Mouse (Mus musculus): Measurements from ENCODE around the gene Ugt1a9. TPM values are rescaled to one million over a fixed set of nuclear protein-coding genes. Genes with fewer than 3 reads are reported as not detected.

The Ugt1a9 gene
- total RNA-seq, 1 experiment = not detected

GRCm38 (mm10) chr1:88230981-88231802 lies 160.6 kb downstream of the Ugt1a9 start:
- H3K4me1 ChIP-seq (ENCODE audit: control insufficient read depth in 2 of 2, insufficient read depth in 2 of 2, low read length in 2 of 2, poor library complexity in 1 of 2) = no peaks in the 10 kb centered on the region
- in situ Hi-C loops (cut with MboI; ENCODE audit: low sequenced_read_pairs in 2 of 2, unreplicated experiment in 2 of 2) = no loop called here
- TF ChIP-seq ZNF384 (IDR thresholded peaks at IDR 0.05; ENCODE audit: low read depth, low read length) (no peak), MAFK (IDR thresholded peaks at IDR 0.05; ENCODE audit: insufficient read depth, low read depth, low read length) (no peak), ZC3H11A (IDR thresholded peaks at IDR 0.05; ENCODE audit: borderline replicate concordance, low read depth, low read length) (no peak), HCFC1 (IDR thresholded peaks at IDR 0.05; ENCODE audit: borderline replicate concordance, insufficient read depth, low read length) (no peak), CHD2 (IDR thresholded peaks at IDR 0.05; ENCODE audit: low read depth, low read length) (no peak)

GRCm38 (mm10) chr1:88231803-88232499 lies 161.4 kb downstream of the Ugt1a9 start:
- H3K9me3 ChIP-seq (ENCODE audit: control insufficient read depth, insufficient read depth, low read depth, low read length) = no peaks in the 10 kb centered on the region
- no peaks in the 10 kb centered on the region for H3K36me3 ChIP-seq (ENCODE audit: control insufficient read depth, insufficient read depth, low read length, poor library complexity, severe bottlenecking)
- no peak for DNase-seq (ENCODE audit: low read depth, low spot score)
- no peak overlapping the region for H3K27ac ChIP-seq (ENCODE audit: insufficient read depth, low read depth, low read length, poor library complexity, severe bottlenecking)
- in situ Hi-C loops (cut with MboI; ENCODE audit: low sequenced_read_pairs in 2 of 2, unreplicated experiment in 2 of 2) = no loop called here
- H3K4me1 ChIP-seq (ENCODE audit: control insufficient read depth in 2 of 2, insufficient read depth in 2 of 2, low read length in 2 of 2, poor library complexity in 1 of 2) = no peaks in the 10 kb centered on the region
- H3K4me3 ChIP-seq (ENCODE audit: insufficient read depth in 1 of 2, low read depth in 1 of 2, low read length in 2 of 2, poor library complexity in 1 of 2, severe bottlenecking in 1 of 2) = no peak overlapping the region
- H3K9ac ChIP-seq (ENCODE audit: insufficient read depth, low read depth, low read length, poor library complexity, severe bottlenecking) = no peak overlapping the region
- no peak for TF ChIP-seq CHD2 (IDR thresholded peaks at IDR 0.05; ENCODE audit: low read depth, low read length)
- TF ChIP-seq MAFK (IDR thresholded peaks at IDR 0.05; ENCODE audit: insufficient read depth, low read depth, low read length) = no peak
- TF ChIP-seq HCFC1 (IDR thresholded peaks at IDR 0.05; ENCODE audit: borderline replicate concordance, insufficient read depth, low read length) = no peak
- TF ChIP-seq ZC3H11A (IDR thresholded peaks at IDR 0.05; ENCODE audit: borderline replicate concordance, low read depth, low read length) = no peak
- no peak for TF ChIP-seq ZNF384 (IDR thresholded peaks at IDR 0.05; ENCODE audit: low read depth, low read length)

More at GRCm38 (mm10) chr1:88230981-88231802, 160.6 kb downstream of the Ugt1a9 start:
- Histone ChIP-seq H3K4me3 (ENCODE audit: insufficient read depth in 1 of 2, low read depth in 1 of 2, low read length in 2 of 2, poor library complexity in 1 of 2, severe bottlenecking in 1 of 2) (no peak overlapping the region), H3K9me3 (ENCODE audit: control insufficient read depth, insufficient read depth, low read depth, low read length) (no peaks in the 10 kb centered on the region), H3K9ac (ENCODE audit: insufficient read depth, low read depth, low read length, poor library complexity, severe bottlenecking) (no peak overlapping the region), H3K27ac (ENCODE audit: insufficient read depth, low read depth, low read length, poor library complexity, severe bottlenecking) (no peak overlapping the region), H3K36me3 (ENCODE audit: control insufficient read depth, insufficient read depth, low read length, poor library complexity, severe bottlenecking) (no peaks in the 10 kb centered on the region)
- DNase-seq (ENCODE audit: low read depth, low spot score) = no peak

DNA sequence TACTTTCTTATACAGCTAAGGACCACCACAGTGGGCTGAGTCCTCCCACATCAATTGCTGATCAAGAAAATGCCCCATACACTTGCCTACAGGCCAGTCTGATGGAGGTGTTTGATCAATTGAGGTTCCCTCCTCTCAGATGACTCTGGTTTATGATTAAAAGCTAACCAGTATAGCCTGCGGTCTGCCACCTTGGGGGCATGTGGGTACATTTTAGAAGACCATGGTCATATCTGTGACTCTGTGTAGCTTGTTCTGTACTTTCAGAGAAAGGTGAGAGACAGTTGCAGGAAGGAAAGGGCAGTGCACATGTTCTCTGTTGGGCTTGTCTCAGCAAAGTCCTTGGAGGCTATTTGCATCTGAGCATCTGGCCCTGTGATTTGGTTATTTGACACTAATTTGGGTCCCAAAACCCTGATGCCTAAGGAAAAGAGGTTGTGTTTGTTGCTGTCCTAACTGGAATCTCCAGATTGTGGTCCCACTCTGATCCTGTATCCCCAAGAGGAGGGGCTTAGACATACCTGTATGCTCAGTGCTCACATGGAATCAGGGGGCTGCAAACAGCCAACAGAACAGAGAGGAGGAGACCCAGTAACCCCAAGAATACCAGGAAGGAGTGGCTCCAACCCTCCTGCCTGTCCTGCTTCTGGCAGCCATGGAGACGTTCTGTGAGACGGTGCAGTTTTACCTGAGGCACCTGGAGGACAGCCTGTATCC lies 162.2 kb downstream of the Ugt1a9 start:
- H3K9ac ChIP-seq (ENCODE audit: insufficient read depth, low read depth, low read length, poor library complexity, severe bottlenecking) = no peak overlapping the region
- H3K9me3 ChIP-seq (ENCODE audit: control insufficient read depth, insufficient read depth, low read depth, low read length) = no peaks in the 10 kb centered on the region
- no peak overlapping the region for H3K4me3 ChIP-seq (ENCODE audit: insufficient read depth in 1 of 2, low read depth in 1 of 2, low read length in 2 of 2, poor library complexity in 1 of 2, severe bottlenecking in 1 of 2)
- H3K27ac ChIP-seq (ENCODE audit: insufficient read depth, low read depth, low read length, poor library complexity, severe bottlenecking) = no peak overlapping the region
- in situ Hi-C loops (cut with MboI; ENCODE audit: low sequenced_read_pairs in 2 of 2, unreplicated experiment in 2 of 2) = no loop called here
- TF ChIP-seq ZNF384 (IDR thresholded peaks at IDR 0.05; ENCODE audit: low read depth, low read length) = no peak
- TF ChIP-seq MAFK (IDR thresholded peaks at IDR 0.05; ENCODE audit: insufficient read depth, low read depth, low read length) = no peak
- no peak for TF ChIP-seq HCFC1 (IDR thresholded peaks at IDR 0.05; ENCODE audit: borderline replicate concordance, insufficient read depth, low read length)
- TF ChIP-seq ZC3H11A (IDR thresholded peaks at IDR 0.05; ENCODE audit: borderline replicate concordance, low read depth, low read length) = no peak
- TF ChIP-seq CHD2 (IDR thresholded peaks at IDR 0.05; ENCODE audit: low read depth, low read length) = no peak
- H3K4me1 ChIP-seq (ENCODE audit: control insufficient read depth in 2 of 2, insufficient read depth in 2 of 2, low read length in 2 of 2, poor library complexity in 1 of 2) = no peaks in the 10 kb centered on the region
- H3K36me3 ChIP-seq (ENCODE audit: control insufficient read depth, insufficient read depth, low read length, poor library complexity, severe bottlenecking) = no peaks in the 10 kb centered on the region
- DNase-seq (ENCODE audit: low read depth, low spot score) = no peak

DNA sequence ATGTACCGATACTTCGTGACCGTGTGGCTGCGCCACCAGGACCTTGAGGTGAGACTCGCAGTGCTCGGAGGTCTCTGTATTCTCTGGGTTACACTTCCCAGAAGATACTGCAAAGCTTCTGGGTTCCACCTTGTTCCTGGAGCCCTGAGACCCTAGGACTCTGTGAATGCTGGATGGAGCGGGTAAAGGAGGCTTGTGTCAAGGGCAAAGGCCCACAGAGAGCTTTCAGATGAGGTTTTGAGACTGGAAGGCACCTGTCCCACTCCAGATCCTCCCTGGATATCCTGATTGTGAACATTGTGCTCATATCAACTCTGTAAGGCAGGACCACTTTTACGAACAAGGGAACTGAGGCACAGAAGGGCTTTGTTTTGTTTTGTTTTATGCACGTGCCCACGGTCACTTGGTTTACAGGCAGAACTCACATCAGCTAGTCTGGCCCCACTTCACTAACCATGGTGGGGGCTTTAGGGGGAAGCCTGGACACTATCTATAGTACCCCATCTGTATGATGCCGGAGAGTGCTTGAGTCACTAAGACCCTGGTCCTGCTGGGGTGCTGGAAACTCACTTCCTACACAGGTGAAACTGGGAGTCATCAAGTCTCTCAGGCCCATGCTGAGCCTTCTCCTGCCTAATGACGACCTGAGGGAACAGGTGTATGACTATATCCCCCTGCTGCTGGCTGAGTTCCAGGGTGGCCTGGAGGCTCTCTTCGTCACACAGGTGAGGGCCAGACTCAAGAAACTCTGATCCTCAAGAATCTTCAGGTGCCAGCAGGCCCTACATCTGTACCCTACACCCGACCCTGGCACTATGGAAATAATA lies 163.0 kb downstream of the Ugt1a9 start:
- no peak for TF ChIP-seq MAFK (IDR thresholded peaks at IDR 0.05; ENCODE audit: insufficient read depth, low read depth, low read length)
- no peak for TF ChIP-seq ZC3H11A (IDR thresholded peaks at IDR 0.05; ENCODE audit: borderline replicate concordance, low read depth, low read length)
- no peak for TF ChIP-seq ZNF384 (IDR thresholded peaks at IDR 0.05; ENCODE audit: low read depth, low read length)
- no peak for TF ChIP-seq CHD2 (IDR thresholded peaks at IDR 0.05; ENCODE audit: low read depth, low read length)
- TF ChIP-seq HCFC1 (IDR thresholded peaks at IDR 0.05; ENCODE audit: borderline replicate concordance, insufficient read depth, low read length) = no peak
- Histone ChIP-seq H3K36me3 (ENCODE audit: control insufficient read depth, insufficient read depth, low read length, poor library complexity, severe bottlenecking) (no peaks in the 10 kb centered on the region), H3K9ac (ENCODE audit: insufficient read depth, low read depth, low read length, poor library complexity, severe bottlenecking) (no peak overlapping the region), H3K9me3 (ENCODE audit: control insufficient read depth, insufficient read depth, low read depth, low read length) (no peaks in the 10 kb centered on the region), H3K27ac (ENCODE audit: insufficient read depth, low read depth, low read length, poor library complexity, severe bottlenecking) (no peak overlapping the region), H3K4me3 (ENCODE audit: insufficient read depth in 1 of 2, low read depth in 1 of 2, low read length in 2 of 2, poor library complexity in 1 of 2, severe bottlenecking in 1 of 2) (no peak overlapping the region), H3K4me1 (ENCODE audit: control insufficient read depth in 2 of 2, insufficient read depth in 2 of 2, low read length in 2 of 2, poor library complexity in 1 of 2) (no peaks in the 10 kb centered on the region)
- no peak for DNase-seq (ENCODE audit: low read depth, low spot score)
- in situ Hi-C loops (cut with MboI; ENCODE audit: low sequenced_read_pairs in 2 of 2, unreplicated experiment in 2 of 2) = no loop called here
